Mouse (Mus musculus) liver, postnatal 0 days (tissue): ENCODE data around the gene Vps39.

Experiments used
- CTCF ChIP-seq: sonication (generic); IDR thresholded peaks from 2 replicates; pipeline ENCODE4 v1.5.1; 2016; ENCODE audit warnings: antibody characterized with exemption, low read depth
- EP300 ChIP-seq: IDR thresholded peaks from 2 replicates; pipeline ENCODE4 v1.6.1; 2016; ENCODE audit warnings: antibody characterized with exemption, low read depth, mild to moderate bottlenecking

- TF ChIP-seq CTCF = no peak
- no peak for TF ChIP-seq EP300
Measured at GRCm38 (mm10) chr2:120348120-120348519, 4.8 kb downstream of the Vps39 start.
